Mouse (Mus musculus) liver, embryonic 12.5 days (tissue): ENCODE results near the gene Klk6. TPM values are rescaled to one million over a fixed set of nuclear protein-coding genes. Genes with fewer than 3 reads are reported as not detected.
A peak's percentile ranks its signal among the peaks of the same experiment; 100 is the strongest.

Experiments used
- ATAC-seq: fragments of 200-750 bp; cut with Nextera tagmentation; 2 replicates; pipeline ENCODE4 v1.8.0; 2017; ENCODE audit warnings: moderate number of reproducible peaks, mild to moderate bottlenecking, moderate library complexity
- H3K27ac ChIP-seq: fragments of 300-500 bp; sonication (generic); 2 replicates; pipeline ENCODE4 v1.5.1; 2016; ENCODE audit warnings: mild to moderate bottlenecking
- H3K27me3 ChIP-seq: fragments of 300-500 bp; sonication (generic); replicated peaks from 2 replicates; pipeline ENCODE4 v1.6.1; 2016; ENCODE audit warnings: mild to moderate bottlenecking, moderate library complexity
- H3K36me3 ChIP-seq: fragments of 300-500 bp; sonication (generic); 2 replicates; pipeline ENCODE4 v1.6.1; 2016; ENCODE audit warnings: mild to moderate bottlenecking, moderate library complexity
- H3K4me1 ChIP-seq: fragments of 300-500 bp; sonication (generic); 2 replicates; pipeline ENCODE4 v1.6.1; 2016
- H3K4me2 ChIP-seq: fragments of 300-500 bp; sonication (generic); 2 replicates; pipeline ENCODE4 v1.6.1; 2016; ENCODE audit warnings: mild to moderate bottlenecking, moderate library complexity
- H3K4me3 ChIP-seq: fragments of 300-500 bp; sonication (generic); 2 replicates; pipeline ENCODE4 v1.5.1; 2016; ENCODE audit warnings: mild to moderate bottlenecking, moderate library complexity
- H3K9ac ChIP-seq: fragments of 300-500 bp; sonication (generic); 2 replicates; pipeline ENCODE4 v1.6.1; 2016; ENCODE audit warnings: mild to moderate bottlenecking, moderate library complexity
- H3K9me3 ChIP-seq: fragments of 300-500 bp; sonication (generic); replicated peaks from 2 replicates; pipeline ENCODE4 v1.6.1; 2016; ENCODE audit warnings: mild to moderate bottlenecking, moderate library complexity
- WGBS: fragments of 180-500 bp; shearing (Covaris S2); methylation state at CpG from one replicate; pipeline ENCODE4 v1.1.7; 2016; ENCODE audit not compliant: insufficient replicate concordance; 5-methylcytosine and 5-hydroxymethylcytosine counted together
- polyA plus RNA-seq: library from polyadenylated mRNA; unstranded; fragments of >200 nt; fragmentation: Nextera tagmentation; extraction: Ambion mirVana; gene quantifications from 2 replicates; pipeline ENCODE4 v1.2.1, GENCODE M21; 2016

The Klk6 gene
- not detected in 2 replicates for polyA plus RNA-seq

DNA sequence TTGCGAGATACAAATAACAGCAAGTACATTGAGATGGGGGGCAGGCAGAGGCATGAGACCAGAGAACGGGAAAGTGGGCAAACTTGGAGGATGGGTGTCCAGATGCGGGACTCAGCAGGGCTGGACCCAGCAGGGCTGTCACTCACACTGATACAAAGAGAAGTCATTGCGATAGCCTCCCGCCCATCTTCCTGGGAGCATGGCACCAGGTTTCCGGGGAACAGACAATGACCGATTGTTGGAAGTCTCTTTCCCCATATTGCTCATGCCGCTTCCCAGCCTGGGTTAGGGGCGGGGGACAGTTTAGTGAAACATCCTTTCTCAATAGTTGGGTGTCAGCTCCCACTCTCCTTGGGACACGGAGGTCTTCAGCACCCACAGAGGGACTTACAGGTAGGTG, at the start of gene Klk6:
Gene Klk6, plus strand, starts transcription at position 301 of the 400 bp plus-strand sequence.
- Histone ChIP-seq H3K27ac (no peak within 1 kb of the TSS), H3K27me3 (no peaks in the 10 kb centered on the region), H3K4me2 (no peak within 1 kb of the TSS), H3K4me3 (no peak within 1 kb of the TSS), H3K4me1 (no peaks in the 10 kb centered on the region), H3K9ac (no peak within 1 kb of the TSS), H3K36me3 (no peaks in the 10 kb centered on the region), H3K9me3 (no peaks in the 10 kb centered on the region)
- WGBS = 73% methylated on average over 10 of the region's 10 CpGs
- no peak for ATAC-seq

DNA sequence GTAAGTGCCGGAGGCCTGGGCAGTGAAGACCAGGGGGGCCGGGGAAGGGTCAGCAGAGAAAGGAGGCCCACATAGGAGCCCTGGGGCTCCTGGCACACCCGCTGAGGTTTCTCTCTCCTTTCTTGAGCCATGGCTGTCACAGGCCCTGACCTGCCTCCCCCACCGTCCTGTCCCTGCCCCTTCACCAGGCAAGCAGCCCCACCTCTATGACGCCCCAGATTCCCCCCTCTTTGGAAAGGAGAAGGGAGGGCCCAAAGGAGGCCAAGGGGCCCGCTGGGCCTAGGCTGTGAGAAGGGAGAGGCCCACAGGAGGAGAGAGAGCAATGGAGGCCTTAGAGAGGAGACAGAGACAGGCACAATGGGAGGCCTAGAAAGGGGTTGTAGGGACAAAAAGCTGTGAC, 49.5 kb upstream of the Klk6 start:
- WGBS = 63% methylated on average over 5 of the region's 6 CpGs
- H3K4me2 ChIP-seq = no peak overlapping the region
- no peak for ATAC-seq
- H3K27ac ChIP-seq = no peak overlapping the region
- H3K4me1 ChIP-seq = no peaks in the 10 kb centered on the region
- no peak overlapping the region for H3K4me3 ChIP-seq
- H3K9ac ChIP-seq = no peak overlapping the region
- H3K9me3 ChIP-seq = no peaks in the 10 kb centered on the region
- no peaks in the 10 kb centered on the region for H3K27me3 ChIP-seq
- H3K36me3 ChIP-seq = no peaks in the 10 kb centered on the region

DNA sequence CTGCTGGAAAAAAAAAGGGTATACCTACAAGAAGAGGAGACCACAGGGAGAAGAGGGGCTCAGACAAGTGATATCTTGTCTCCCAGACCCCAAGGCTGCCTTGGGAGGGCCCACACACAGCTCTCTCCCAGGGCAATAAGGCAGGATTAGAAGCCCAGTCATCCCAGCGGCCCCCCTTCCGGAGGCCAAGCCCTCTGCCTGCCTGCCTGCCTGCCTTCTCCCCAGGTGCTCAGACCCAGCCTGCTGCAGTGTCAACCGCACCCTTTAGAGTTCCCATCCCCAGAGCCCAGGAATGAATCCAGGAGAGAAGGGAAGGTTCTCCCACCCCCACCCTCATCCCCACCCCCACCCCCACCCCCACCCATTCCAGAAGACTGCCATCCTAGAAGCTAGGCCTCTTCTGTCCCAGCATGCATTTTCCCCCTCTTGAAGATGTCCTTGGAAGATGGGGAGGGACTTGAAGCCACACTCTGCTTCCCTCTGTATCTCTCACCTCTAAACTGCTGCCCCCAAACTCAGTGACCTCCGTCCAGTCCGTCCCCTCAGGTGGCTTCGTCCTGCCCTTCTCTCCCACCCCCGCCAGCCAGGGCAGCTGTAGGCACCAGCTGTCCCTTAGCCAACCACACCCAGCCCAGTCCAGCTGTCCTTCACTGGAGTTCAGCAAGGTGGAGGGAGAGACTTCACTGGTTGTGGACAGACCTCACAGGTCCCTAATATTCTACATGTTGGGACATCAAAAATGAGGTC, 48.8 kb upstream of the Klk6 start:
- Histone ChIP-seq H3K4me3 (no peak overlapping the region), H3K36me3 (no peaks in the 10 kb centered on the region), H3K4me2 (no peak overlapping the region), H3K27ac (no peak overlapping the region), H3K9me3 (no peaks in the 10 kb centered on the region), H3K9ac (no peak overlapping the region), H3K27me3 (no peaks in the 10 kb centered on the region), H3K4me1 (no peaks in the 10 kb centered on the region)
- no peak for ATAC-seq
- WGBS = 57% methylated on average over 7 of the region's 7 CpGs

DNA sequence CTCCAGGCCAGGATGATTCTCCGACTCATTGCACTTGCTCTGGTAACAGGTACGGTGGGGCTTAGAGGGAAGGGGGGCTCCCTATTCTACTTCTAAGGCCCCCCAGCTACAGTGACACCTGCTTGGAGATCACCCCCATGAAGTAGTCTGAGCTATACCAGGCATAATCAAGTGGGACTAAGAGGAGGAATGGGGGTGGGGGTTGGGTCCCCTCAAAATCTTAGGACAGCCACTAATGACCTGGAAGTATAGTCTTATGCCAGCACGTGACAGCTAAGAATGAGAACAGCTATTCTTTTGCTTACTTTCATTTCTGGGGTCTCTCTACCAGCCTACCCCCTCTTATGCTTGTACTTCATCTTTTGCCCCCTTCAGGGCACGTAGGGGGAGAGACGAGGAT, 47.8 kb upstream of the Klk6 start:
- H3K9me3 ChIP-seq = no peaks in the 10 kb centered on the region
- ATAC-seq = no peak
- no peak overlapping the region for H3K27ac ChIP-seq
- H3K36me3 ChIP-seq = no peaks in the 10 kb centered on the region
- no peak overlapping the region for H3K4me2 ChIP-seq
- no peaks in the 10 kb centered on the region for H3K27me3 ChIP-seq
- 78% methylated on average over 5 of the region's 5 CpGs for WGBS
- no peaks in the 10 kb centered on the region for H3K4me1 ChIP-seq
- H3K9ac ChIP-seq = no peak overlapping the region
- no peak overlapping the region for H3K4me3 ChIP-seq

DNA sequence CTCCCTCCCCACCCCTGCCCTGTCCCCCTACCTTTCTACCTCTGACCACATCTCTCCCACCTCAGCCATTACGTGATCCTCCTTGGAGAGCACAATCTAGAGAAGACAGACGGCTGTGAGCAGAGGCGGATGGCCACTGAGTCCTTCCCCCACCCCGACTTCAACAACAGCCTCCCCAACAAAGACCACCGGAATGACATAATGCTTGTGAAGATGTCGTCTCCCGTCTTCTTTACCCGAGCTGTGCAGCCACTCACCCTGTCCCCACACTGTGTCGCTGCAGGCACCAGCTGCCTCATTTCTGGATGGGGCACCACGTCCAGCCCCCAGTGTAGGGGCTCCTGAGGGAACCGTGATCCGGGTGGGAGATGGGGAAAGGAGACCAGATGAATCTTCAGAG, 46.9 kb upstream of the Klk6 start:
- Histone ChIP-seq H3K9ac (no peak overlapping the region), H3K4me1 (no peaks in the 10 kb centered on the region), H3K4me2 (no peak overlapping the region), H3K36me3 (no peaks in the 10 kb centered on the region), H3K27me3 (0 out of 2 replicates have a peak, but pooled peaks cover under 1% of the 10 kb centered on the region), H3K27ac (no peak overlapping the region), H3K9me3 (no peaks in the 10 kb centered on the region), H3K4me3 (no peak overlapping the region)
- ATAC-seq = no peak
- WGBS = 74% methylated on average over 12 of the region's 12 CpGs

DNA sequence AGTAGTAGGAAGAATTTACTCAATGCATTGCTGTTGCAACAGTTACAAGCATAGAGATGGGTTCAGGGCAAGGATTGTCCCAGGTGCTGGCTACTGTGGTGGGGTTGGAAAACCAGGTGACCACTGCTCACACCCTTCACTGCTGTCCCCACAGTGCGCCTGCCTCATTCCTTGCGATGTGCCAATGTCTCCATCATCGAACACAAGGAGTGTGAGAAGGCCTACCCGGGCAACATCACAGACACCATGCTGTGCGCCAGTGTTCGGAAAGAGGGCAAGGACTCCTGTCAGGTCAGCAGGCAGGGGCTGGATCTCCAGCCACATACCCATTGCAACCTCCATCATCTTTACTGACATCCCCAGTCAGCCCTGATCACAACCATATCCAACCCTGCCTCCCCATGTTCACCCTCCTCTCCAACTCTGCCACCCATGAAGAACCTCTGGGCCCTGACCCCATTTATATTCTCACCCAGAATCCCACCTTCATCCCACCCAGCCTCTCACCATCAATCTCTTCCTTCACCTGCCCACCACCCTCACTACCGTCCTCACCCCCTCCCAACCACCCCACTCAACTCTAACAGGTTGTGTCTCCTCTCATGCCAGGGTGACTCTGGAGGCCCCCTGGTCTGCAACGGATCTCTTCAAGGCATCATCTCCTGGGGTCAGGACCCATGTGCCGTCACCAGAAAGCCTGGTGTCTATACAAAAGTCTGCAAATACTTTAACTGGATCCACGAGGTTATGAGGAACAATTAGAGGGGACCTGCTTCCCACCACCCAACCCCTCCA, 45.9 kb upstream of the Klk6 start:
- H3K9ac ChIP-seq = no peak overlapping the region
- no peaks in the 10 kb centered on the region for H3K36me3 ChIP-seq
- WGBS = 68% methylated on average over 10 of the region's 10 CpGs
- peaks cover 10% of the 10 kb centered on the region for H3K27me3 ChIP-seq
- no peaks in the 10 kb centered on the region for H3K9me3 ChIP-seq
- no peak overlapping the region for H3K27ac ChIP-seq
- ATAC-seq = no peak
- no peak overlapping the region for H3K4me2 ChIP-seq
- H3K4me1 ChIP-seq = no peaks in the 10 kb centered on the region
- no peak overlapping the region for H3K4me3 ChIP-seq

DNA sequence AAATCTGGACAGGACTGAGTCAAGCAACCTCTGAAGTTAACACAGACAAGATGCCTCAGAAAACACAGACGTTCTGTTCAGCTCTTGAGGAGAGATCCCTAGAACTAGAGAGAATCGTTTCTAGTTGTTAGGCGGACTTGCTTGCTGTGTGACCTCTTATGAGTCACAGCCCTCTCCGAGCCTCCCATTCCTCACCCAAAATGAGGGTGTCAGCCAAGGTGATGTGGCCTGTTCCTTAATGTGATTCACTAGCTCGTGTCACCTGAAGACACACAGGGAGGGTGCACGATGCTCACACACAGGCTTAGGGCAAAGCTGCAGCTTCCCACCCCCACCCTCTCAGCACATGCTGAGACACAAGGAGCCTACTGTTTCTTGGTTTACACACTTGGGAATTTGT, 44.1 kb upstream of the Klk6 start:
- ATAC-seq = no peak
- no peaks in the 10 kb centered on the region for H3K36me3 ChIP-seq
- WGBS = 51% methylated on average over 6 of the region's 6 CpGs

DNA sequence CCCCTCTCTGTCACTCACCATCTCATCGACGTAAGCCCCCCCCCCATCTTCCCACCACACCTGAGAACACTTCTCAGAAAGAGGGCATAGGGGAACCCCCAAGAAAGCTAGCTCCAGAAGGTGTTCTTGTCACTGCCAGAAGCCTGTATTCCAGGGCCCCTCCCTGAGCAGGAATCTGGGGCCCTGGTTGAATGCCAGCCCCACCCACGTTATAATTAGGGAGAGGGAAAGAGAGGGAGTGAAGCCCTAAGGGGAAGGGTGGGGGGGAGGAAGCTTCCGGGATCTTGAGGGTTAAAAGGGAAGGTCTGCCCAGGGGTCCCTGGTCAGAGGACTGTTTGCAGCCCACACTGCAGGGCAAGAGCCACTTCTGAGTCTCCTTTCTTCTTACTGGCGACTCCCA, 43.6 kb upstream of the Klk6 start, which contains the start of gene Klk10:
Gene Klk10, plus strand, starts transcription at position 290 of the 400 bp plus-strand sequence.
- Histone ChIP-seq H3K4me2 (no peak within 1 kb of the TSS), H3K9me3 (no peaks in the 10 kb centered on the region), H3K27ac (no peak within 1 kb of the TSS), H3K36me3 (no peaks in the 10 kb centered on the region), H3K4me1 (no peaks in the 10 kb centered on the region), H3K27me3 (peaks cover 26% of the 10 kb centered on the region), H3K9ac (no peak within 1 kb of the TSS), H3K4me3 (no peak within 1 kb of the TSS)
- no peak for ATAC-seq
- WGBS = 29% methylated on average over 5 of the region's 5 CpGs

More for the DNA sequence above, 44.1 kb upstream of the Klk6 start:
- Histone ChIP-seq H3K9me3 (no peaks in the 10 kb centered on the region), H3K27me3 (peaks cover 26% of the 10 kb centered on the region), H3K4me2 (no peak overlapping the region), H3K4me3 (no peak overlapping the region), H3K4me1 (no peaks in the 10 kb centered on the region), H3K9ac (no peak overlapping the region), H3K27ac (no peak overlapping the region)

DNA sequence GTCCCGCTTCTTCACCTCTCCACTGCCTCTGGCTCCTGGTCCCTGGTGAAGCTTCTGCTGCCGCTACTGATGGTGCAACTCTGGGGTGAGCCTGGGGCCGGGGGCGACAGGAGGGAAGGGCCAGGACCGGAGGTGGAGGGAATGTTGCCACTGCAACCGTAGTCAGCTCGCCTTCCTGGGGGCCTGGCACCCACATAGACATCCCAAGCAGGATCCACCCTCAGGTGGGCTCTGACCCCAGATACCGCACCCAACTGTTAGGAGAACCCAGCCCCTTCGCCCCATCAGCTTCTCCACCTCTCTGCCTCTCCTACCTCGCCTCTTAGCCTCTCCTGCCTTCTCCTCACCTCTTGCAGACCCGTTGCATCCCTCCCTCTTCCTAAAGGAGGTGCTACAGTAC, 42.8 kb upstream of the Klk6 start:
- no peaks in the 10 kb centered on the region for H3K9me3 ChIP-seq
- H3K4me2 ChIP-seq = no peak overlapping the region
- H3K36me3 ChIP-seq = no peaks in the 10 kb centered on the region
- no peak overlapping the region for H3K9ac ChIP-seq
- no peak overlapping the region for H3K27ac ChIP-seq
- WGBS = 71% methylated on average over 11 of the region's 11 CpGs
- no peak for ATAC-seq
- H3K4me3 ChIP-seq = no peak overlapping the region
- no peaks in the 10 kb centered on the region for H3K4me1 ChIP-seq
- peaks cover 26% of the 10 kb centered on the region for H3K27me3 ChIP-seq

DNA sequence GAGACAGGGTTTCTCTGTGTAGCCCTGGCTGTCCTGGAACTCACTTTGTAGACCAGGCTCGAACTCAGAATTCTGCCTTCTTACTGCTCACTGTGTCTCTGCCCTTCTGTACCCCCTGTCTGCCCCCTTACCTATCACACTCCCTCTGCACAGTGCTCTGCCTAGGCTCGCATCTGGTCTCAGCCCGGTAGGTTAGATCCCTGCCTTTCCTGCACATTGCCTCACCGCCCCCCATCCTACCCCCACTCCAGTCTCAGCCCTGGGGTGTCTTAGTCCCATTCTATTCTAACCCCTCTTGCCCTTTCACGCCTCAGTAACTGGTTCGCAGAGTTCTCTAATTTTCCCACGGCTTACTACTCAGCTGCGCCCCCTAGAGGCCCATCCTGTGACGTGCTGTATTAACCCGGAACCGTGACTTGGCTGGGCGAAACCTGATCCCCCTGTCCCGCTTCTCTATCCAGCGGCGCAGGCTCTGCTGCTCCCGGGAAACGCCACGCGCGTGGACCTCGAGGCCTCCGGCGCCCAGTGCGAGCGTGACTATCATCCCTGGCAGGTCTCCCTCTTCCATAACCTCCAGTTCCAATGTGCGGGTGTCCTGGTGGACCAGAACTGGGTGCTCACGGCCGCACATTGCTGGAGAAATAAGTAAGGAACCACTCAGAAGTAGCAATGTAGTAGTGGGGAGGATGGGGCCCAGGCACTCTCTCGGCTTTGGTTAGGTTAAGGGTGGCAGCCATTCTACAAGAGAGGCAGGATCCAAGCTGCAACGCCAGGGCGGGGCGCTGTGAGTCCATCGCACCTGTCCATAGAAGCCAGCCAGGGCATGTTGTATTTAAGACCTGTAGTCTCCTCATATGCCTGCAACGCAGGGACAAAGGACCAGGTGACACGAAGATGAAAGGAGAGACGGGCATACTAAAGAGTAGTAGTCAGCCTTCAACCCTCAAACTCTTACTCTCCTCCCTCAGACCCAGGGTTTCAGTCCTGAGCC, 41.7 kb upstream of the Klk6 start:
- 7% methylated on average over 36 of the region's 36 CpGs for WGBS
- no peak overlapping the region for H3K9ac ChIP-seq

DNA sequence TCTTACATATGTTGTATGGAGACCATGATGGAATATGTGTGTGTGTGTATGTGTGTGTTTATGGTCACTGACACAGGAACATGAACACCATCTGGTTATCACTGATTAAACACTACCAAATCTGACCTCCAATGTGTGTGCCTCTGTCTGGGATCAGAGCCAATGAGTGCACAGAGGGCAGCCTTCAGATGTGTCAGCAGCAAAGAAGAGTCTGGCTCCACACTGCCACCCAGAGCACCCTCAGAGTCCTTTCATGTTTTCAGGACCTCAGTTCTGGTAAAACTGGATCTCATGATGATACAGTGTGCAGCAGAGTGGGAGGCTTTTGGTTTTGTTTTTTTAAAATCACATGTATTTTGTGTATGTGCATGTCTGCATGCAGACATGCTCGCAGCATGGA, 39.0 kb upstream of the Klk6 start:
- H3K27me3 ChIP-seq = peaks cover 26% of the 10 kb centered on the region
- no peak overlapping the region for H3K4me2 ChIP-seq
- WGBS = 63% methylated on average over 1 of the region's 1 CpGs
- H3K9ac ChIP-seq = no peak overlapping the region
- H3K4me1 ChIP-seq = no peaks in the 10 kb centered on the region
- no peak for ATAC-seq
- no peaks in the 10 kb centered on the region for H3K36me3 ChIP-seq
- no peaks in the 10 kb centered on the region for H3K9me3 ChIP-seq
- no peak overlapping the region for H3K4me3 ChIP-seq
- no peak overlapping the region for H3K27ac ChIP-seq

More for the DNA sequence above, 41.7 kb upstream of the Klk6 start:
- Histone ChIP-seq H3K4me1 (no peaks in the 10 kb centered on the region), H3K9me3 (no peaks in the 10 kb centered on the region), H3K27ac (no peak overlapping the region), H3K27me3 (peaks cover 26% of the 10 kb centered on the region), H3K36me3 (no peaks in the 10 kb centered on the region), H3K4me2 (peak overlapping the region; percentile 61), H3K4me3 (peak overlapping the region; percentile 21; the same call in 1 of the 2 replicates)
- peak; percentile 27; the same call in 1 of the 2 replicates for ATAC-seq
